Mouse (Mus musculus): ENCODE measurements around the gene Gck. TPM values are rescaled to one million over a fixed set of nuclear protein-coding genes. Genes with fewer than 3 reads are reported as not detected.

Gck gene
- polyA plus RNA-seq, 1 experiment from 2014 or later: 0.33 TPM

- DNase-seq (ENCODE audit: low read depth, low spot score): no peak
- ATAC-seq: no peak
- H3K27me3 ChIP-seq: no peaks in the 10 kb centered on the region
- POLR2A ChIA-PET: no interaction called here
- CTCF ChIA-PET: interaction anchor here (0.9 to 2.5 kb wide), 9 partner anchors 9 to 124 kb away, joined by 3 to 12 read pairs (median 4); partner anchors contain the start of gene Ykt6
- no peak for TF ChIP-seq CTCF (IDR thresholded peaks at IDR 0.05)
- in situ Hi-C loops (cut with MboI; ENCODE audit: low pct_unique_long_range_greater_than_20kb): loop anchor here (25.0 kb wide), 1 partner anchor 426 kb away; no protein-coding TSS in a partner anchor
These were observed 36.6 kb downstream of the Gck start for GRCm38 (mm10) chr11:5913256-5913655.

- CTCF ChIA-PET: interaction anchor here (0.9 to 2.5 kb wide), 9 partner anchors 8 to 123 kb away, joined by 3 to 12 read pairs (median 4); partner anchors contain the start of gene Ykt6
- ATAC-seq (peak; percentile 68), DNase-seq (ENCODE audit: low read depth, low spot score) (no peak)
- in situ Hi-C loops (cut with MboI; ENCODE audit: low pct_unique_long_range_greater_than_20kb): loop anchor here (25.0 kb wide), 1 partner anchor 425 kb away; no protein-coding TSS in a partner anchor
- POLR2A ChIA-PET: no interaction called here
- no peaks in the 10 kb centered on the region for H3K27me3 ChIP-seq
- TF ChIP-seq CTCF (IDR thresholded peaks at IDR 0.05): no peak
These were observed 37.2 kb downstream of the Gck start for GRCm38 (mm10) chr11:5912635-5913034.

GRCm38 (mm10) chr11:5908642-5909041 is 41.2 kb downstream of the Gck start:
- no peak for TF ChIP-seq CTCF (IDR thresholded peaks at IDR 0.05)
- DNase-seq (ENCODE audit: low read depth, low spot score): no peak
- POLR2A ChIA-PET: no interaction called here
- in situ Hi-C loops (cut with MboI; ENCODE audit: low pct_unique_long_range_greater_than_20kb): loop anchor here (25.0 kb wide), 1 partner anchor 421 kb away; no protein-coding TSS in a partner anchor
- ATAC-seq: no peak
- CTCF ChIA-PET: interaction anchor here (1.1 to 2.2 kb wide), 5 partner anchors 20 to 120 kb away, joined by 3 to 12 read pairs (median 3); no protein-coding TSS in a partner anchor
- no peaks in the 10 kb centered on the region for H3K27me3 ChIP-seq

GRCm38 (mm10) chr11:5907096-5907495 is 42.8 kb downstream of the Gck start:
- no peaks in the 10 kb centered on the region for H3K27me3 ChIP-seq
- DNase-seq (ENCODE audit: low read depth, low spot score) (no peak), ATAC-seq (no peak)
- no peak for TF ChIP-seq CTCF (IDR thresholded peaks at IDR 0.05)
- ChIA-PET CTCF (interaction anchor here (1.0 to 1.8 kb wide), 3 partner anchors 9 to 16 kb away, joined by 3 to 6 read pairs (median 5); no protein-coding TSS in a partner anchor), POLR2A (interaction anchor here (0.7 kb wide), 1 partner anchor 362 kb away, joined by 3 read pairs; no protein-coding TSS in a partner anchor)
- in situ Hi-C loops (cut with MboI; ENCODE audit: low pct_unique_long_range_greater_than_20kb): loop anchor here (25.0 kb wide), 1 partner anchor 420 kb away; no protein-coding TSS in a partner anchor

GRCm38 (mm10) chr11:5905778-5906518 is 43.9 kb downstream of the Gck start:
- CTCF ChIA-PET: interaction anchor here (1.4 to 1.8 kb wide), 3 partner anchors 8 to 70 kb away, joined by 3 to 6 read pairs (median 5); no protein-coding TSS in a partner anchor
- no peak for DNase-seq (ENCODE audit: low read depth, low spot score)
- no peak for TF ChIP-seq CTCF (IDR thresholded peaks at IDR 0.05)
- no peaks in the 10 kb centered on the region for H3K27me3 ChIP-seq
- in situ Hi-C loops (cut with MboI; ENCODE audit: low pct_unique_long_range_greater_than_20kb): loop anchor here (25.0 kb wide), 1 partner anchor 419 kb away; no protein-coding TSS in a partner anchor
- no peak for ATAC-seq
- POLR2A ChIA-PET: no interaction called here

GRCm38 (mm10) chr11:5904871-5905270 is 45.0 kb downstream of the Gck start:
- no peaks in the 10 kb centered on the region for H3K27me3 ChIP-seq
- CTCF ChIA-PET: interaction anchor here (1.3 to 1.6 kb wide), 4 partner anchors 8 to 69 kb away, joined by 3 to 8 read pairs (median 6); no protein-coding TSS in a partner anchor
- DNase-seq (ENCODE audit: low read depth, low spot score) (no peak), ATAC-seq (no peak)
- no peak for TF ChIP-seq CTCF (IDR thresholded peaks at IDR 0.05)
- in situ Hi-C loops (cut with MboI; ENCODE audit: low pct_unique_long_range_greater_than_20kb): loop anchor here (25.0 kb wide), 1 partner anchor 418 kb away; no protein-coding TSS in a partner anchor
- POLR2A ChIA-PET: no interaction called here

- DNase-seq (ENCODE audit: low read depth, low spot score): no peak
- in situ Hi-C loops (cut with MboI; ENCODE audit: low pct_unique_long_range_greater_than_20kb): loop anchor here (25.0 kb wide), 1 partner anchor 417 kb away; no protein-coding TSS in a partner anchor
- no peaks in the 10 kb centered on the region for H3K27me3 ChIP-seq
- TF ChIP-seq CTCF (IDR thresholded peaks at IDR 0.05): no peak
- POLR2A ChIA-PET: no interaction called here
- ATAC-seq: no peak
- CTCF ChIA-PET: interaction anchor here (0.9 to 1.6 kb wide), 5 partner anchors 9 to 68 kb away, joined by 3 to 8 read pairs (median 4); no protein-coding TSS in a partner anchor
These were observed 45.5 kb downstream of the Gck start for GRCm38 (mm10) chr11:5904357-5904756.

GRCm38 (mm10) chr11:5903844-5904243 is 46.0 kb downstream of the Gck start:
- POLR2A ChIA-PET: no interaction called here
- in situ Hi-C loops (cut with MboI; ENCODE audit: low pct_unique_long_range_greater_than_20kb): loop anchor here (25.0 kb wide), 1 partner anchor 417 kb away; no protein-coding TSS in a partner anchor
- DNase-seq (ENCODE audit: low read depth, low spot score) (no peak), ATAC-seq (no peak)
- no peaks in the 10 kb centered on the region for H3K27me3 ChIP-seq
- no peak for TF ChIP-seq CTCF (IDR thresholded peaks at IDR 0.05)
- CTCF ChIA-PET: interaction anchor here (0.9 to 1.6 kb wide), 5 partner anchors 9 to 68 kb away, joined by 3 to 8 read pairs (median 4); no protein-coding TSS in a partner anchor

- ChIA-PET POLR2A (no interaction called here), CTCF (interaction anchor here (1.1 kb wide), 1 partner anchor 53 kb away, joined by 3 read pairs; no protein-coding TSS in a partner anchor)
- no peaks in the 10 kb centered on the region for H3K27me3 ChIP-seq
- in situ Hi-C loops (cut with MboI; ENCODE audit: low pct_unique_long_range_greater_than_20kb): loop anchor here (25.0 kb wide), 1 partner anchor 415 kb away; no protein-coding TSS in a partner anchor
- ATAC-seq (peak; percentile 72), DNase-seq (ENCODE audit: low read depth, low spot score) (no peak)
- no peak for TF ChIP-seq CTCF (IDR thresholded peaks at IDR 0.05)
These were observed 47.5 kb downstream of the Gck start for GRCm38 (mm10) chr11:5902390-5902789.

- ATAC-seq (no peak), DNase-seq (ENCODE audit: low read depth, low spot score) (no peak)
- in situ Hi-C loops (cut with MboI; ENCODE audit: low pct_unique_long_range_greater_than_20kb): loop anchor here (25.0 kb wide), 1 partner anchor 415 kb away; no protein-coding TSS in a partner anchor
- ChIA-PET CTCF (interaction anchor here (1.1 kb wide), 1 partner anchor 52 kb away, joined by 3 read pairs; no protein-coding TSS in a partner anchor), POLR2A (no interaction called here)
- no peaks in the 10 kb centered on the region for H3K27me3 ChIP-seq
- no peak for TF ChIP-seq CTCF (IDR thresholded peaks at IDR 0.05)
These were observed 47.9 kb downstream of the Gck start for GRCm38 (mm10) chr11:5901950-5902349.

Measured in Patski (cell line).